Mouse (Mus musculus) midbrain, embryonic 14.5 days (tissue): ENCODE results near the gene Phyhipl. TPM values are rescaled to one million over a fixed set of nuclear protein-coding genes. Genes with fewer than 3 reads are reported as not detected.

Source experiments
- ATAC-seq: fragments of 200-750 bp; cut with Nextera tagmentation; 2 replicates; pipeline ENCODE4 v1.8.0; 2017; ENCODE audit warnings: moderate number of reproducible peaks, moderate library complexity; ENCODE audit not compliant: low FRiP score, low TSS enrichment
- DNase-seq: peaks from one replicate; pipeline ENCODE4 v3.0.0-alpha.2; 2015
- H3K27ac ChIP-seq: fragments of 300-500 bp; sonication (generic); replicated peaks from 2 replicates; pipeline ENCODE4 v1.5.1; 2014; ENCODE audit warnings: mild to moderate bottlenecking, low read depth, low read length, moderate library complexity
- H3K27me3 ChIP-seq: fragments of 300-500 bp; sonication (generic); 2 replicates; pipeline ENCODE4 v1.6.1; 2014; ENCODE audit warnings: low read length, control low read depth, mixed read lengths; ENCODE audit not compliant: control insufficient read depth, insufficient read depth
- H3K36me3 ChIP-seq: fragments of 300-500 bp; sonication (generic); 2 replicates; pipeline ENCODE4 v1.6.1; 2014; ENCODE audit warnings: low read length, control low read depth; ENCODE audit not compliant: control insufficient read depth, insufficient read depth
- H3K4me1 ChIP-seq: fragments of 300-500 bp; sonication (generic); 2 replicates; pipeline ENCODE4 v1.6.1; 2014; ENCODE audit warnings: mild to moderate bottlenecking, antibody characterized with exemption, low read length, control low read depth; ENCODE audit not compliant: control insufficient read depth, insufficient read depth
- H3K4me2 ChIP-seq: fragments of 300-500 bp; sonication (generic); 2 replicates; pipeline ENCODE4 v1.6.1; 2014; ENCODE audit warnings: mild to moderate bottlenecking, low read length, moderate library complexity
- H3K4me3 ChIP-seq: fragments of 300-500 bp; sonication (generic); replicated peaks from 2 replicates; pipeline ENCODE4 v1.5.1; 2014; ENCODE audit warnings: low read depth, low read length
- H3K9ac ChIP-seq: fragments of 300-500 bp; sonication (generic); replicated peaks from 2 replicates; pipeline ENCODE4 v1.6.1; 2014; ENCODE audit warnings: mild to moderate bottlenecking, low read length, moderate library complexity
- H3K9me3 ChIP-seq: fragments of 300-500 bp; sonication (generic); 2 replicates; pipeline ENCODE4 v1.6.1; 2016; ENCODE audit warnings: low read length, control low read depth, mixed read lengths; ENCODE audit not compliant: control insufficient read depth
- WGBS: fragments of 180-500 bp; shearing (Covaris S2); extraction: QIAGEN DNeasy Blood & Tissue Kit; methylation state at CpG from one replicate; pipeline ENCODE4 v1.1.7; 2014; 5-methylcytosine and 5-hydroxymethylcytosine counted together
- polyA plus RNA-seq: library from polyadenylated mRNA; unstranded; fragments of >200 nt; fragmentation: Nextera tagmentation; extraction: Ambion mirVana; gene quantifications from 2 replicates; pipeline ENCODE4 v1.2.1, GENCODE M21; 2014

Gene Phyhipl
- polyA plus RNA-seq, 1 experiment from 2014 or later = 246 TPM

GRCm38 (mm10) chr10:70514848-70515247 is 140.9 kb downstream of the Phyhipl start:
- ATAC-seq = no peak
- no peaks in the 10 kb centered on the region for H3K27me3 ChIP-seq
- DNase-seq = no peak
- H3K27ac ChIP-seq = no peak overlapping the region
- no peaks in the 10 kb centered on the region for H3K36me3 ChIP-seq
- no peak overlapping the region for H3K4me2 ChIP-seq
- 88% methylated on average over 9 of the region's 9 CpGs for WGBS
- H3K4me1 ChIP-seq = peaks cover 8% of the 10 kb centered on the region
- H3K9ac ChIP-seq = no peak overlapping the region
- no peaks in the 10 kb centered on the region for H3K9me3 ChIP-seq
- H3K4me3 ChIP-seq = no peak overlapping the region

GRCm38 (mm10) chr10:70507880-70508279 is 147.9 kb downstream of the Phyhipl start:
- H3K36me3 ChIP-seq = no peaks in the 10 kb centered on the region
- DNase-seq (no peak), ATAC-seq (no peak)
- no peak overlapping the region for H3K9ac ChIP-seq
- H3K9me3 ChIP-seq = no peaks in the 10 kb centered on the region
- H3K4me2 ChIP-seq = no peak overlapping the region
- peaks cover 4% of the 10 kb centered on the region; the same call in 1 of the 2 replicates for H3K4me1 ChIP-seq
- H3K27me3 ChIP-seq = no peaks in the 10 kb centered on the region
- no peak overlapping the region for H3K27ac ChIP-seq
- no peak overlapping the region for H3K4me3 ChIP-seq
- 93% methylated on average over 3 of the region's 3 CpGs for WGBS

Other genes starting within 250 kb of the Phyhipl start
- gene Fam13c, start 215.5 kb downstream of the Phyhipl start, polyA plus RNA-seq = 31.3 and 33.6 TPM in 2 replicates